Mouse (Mus musculus) lung, postnatal 36 days (tissue): ENCODE measurements around the gene Exosc9.
"Not testable (repeated sequence)": the region's sequence is repeated elsewhere in the genome, so short reads cannot be mapped to it uniquely, and the experiment has no call there.

Source experiments
- DNase-seq: peaks from one replicate; pipeline ENCODE4 v3.0.0; 2022; ENCODE audit warnings: mixed read lengths

The Exosc9 gene

DNA sequence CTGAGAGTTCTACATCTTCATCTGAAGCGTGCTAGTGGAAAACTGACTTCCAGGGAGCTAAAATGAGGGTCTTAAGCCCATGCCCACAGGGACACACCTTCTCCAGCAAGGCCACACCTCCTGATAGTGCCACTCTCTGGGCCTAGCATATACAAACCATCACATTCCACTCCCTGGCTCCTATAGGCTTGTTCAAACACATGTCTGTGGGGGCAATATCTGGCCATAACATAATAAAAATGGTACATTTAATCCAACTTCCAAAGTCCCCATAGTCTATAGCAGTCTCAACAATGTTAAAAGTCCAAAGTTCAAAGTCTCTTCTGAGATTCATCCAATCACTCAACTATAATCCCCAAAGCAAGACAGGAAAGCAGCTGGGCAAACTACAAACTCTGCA, 5.2 kb downstream of the Exosc9 start:
- DNase-seq = no peak

GRCm38 (mm10) chr3:36559606-36560005, 7.2 kb downstream of the Exosc9 start:
- no peak for DNase-seq

DNA sequence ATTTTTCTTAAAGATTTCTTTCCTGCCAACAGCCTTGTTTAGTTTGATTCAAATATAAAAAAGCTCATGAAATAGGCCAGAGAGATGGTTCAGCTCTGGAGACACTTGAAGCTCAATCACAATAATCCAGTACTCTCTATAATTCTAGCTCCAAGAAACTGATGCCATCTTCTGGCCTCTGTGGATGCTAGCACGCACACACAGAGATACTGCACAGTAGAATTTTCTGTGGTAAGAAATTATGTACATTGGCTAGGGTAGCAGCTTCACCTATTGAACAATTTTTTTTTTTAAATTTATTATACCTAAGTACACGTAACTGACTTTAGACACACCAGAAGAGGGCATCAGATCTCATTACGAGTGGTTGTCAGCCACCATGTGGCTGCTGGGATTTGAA, 11.3 kb downstream of the Exosc9 start:
- no peak for DNase-seq

- DNase-seq = no peak
Observed at GRCm38 (mm10) chr3:36569836-36570235, 17.4 kb downstream of the Exosc9 start.

DNA sequence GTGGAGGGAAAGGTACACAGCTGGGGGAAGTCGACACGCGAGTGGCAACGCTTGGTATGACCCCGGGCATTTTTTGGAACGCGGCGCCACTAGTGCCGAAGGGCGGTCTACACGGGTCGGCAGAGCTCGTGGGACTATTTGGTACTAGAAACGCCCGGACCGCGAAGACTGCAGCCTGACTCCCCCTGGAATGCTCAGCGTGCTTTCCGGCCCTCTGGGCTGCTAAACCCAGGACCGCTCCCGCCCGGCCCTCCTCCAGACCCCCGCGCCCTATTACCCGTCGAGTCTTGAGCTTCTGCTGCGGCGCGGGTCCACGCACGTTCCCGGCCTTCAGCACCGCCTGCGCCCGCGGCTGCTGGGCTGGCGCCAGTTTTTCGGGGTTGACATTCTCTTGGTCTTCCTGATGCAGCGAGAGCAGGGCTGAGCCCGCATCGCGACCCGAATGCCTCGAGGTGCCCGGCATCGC, 19.0 kb downstream of the Exosc9 start:
- DNase-seq = peak; percentile 2

GRCm38 (mm10) chr3:36571827-36572378, 19.5 kb downstream of the Exosc9 start, which contains the start of gene Ccna2:
Ccna2 (minus strand) TSS chr3:36572150.
- peak; percentile 98 for DNase-seq

GRCm38 (mm10) chr3:36598811-36599210, 46.4 kb downstream of the Exosc9 start:
- DNase-seq = no peak

DNA sequence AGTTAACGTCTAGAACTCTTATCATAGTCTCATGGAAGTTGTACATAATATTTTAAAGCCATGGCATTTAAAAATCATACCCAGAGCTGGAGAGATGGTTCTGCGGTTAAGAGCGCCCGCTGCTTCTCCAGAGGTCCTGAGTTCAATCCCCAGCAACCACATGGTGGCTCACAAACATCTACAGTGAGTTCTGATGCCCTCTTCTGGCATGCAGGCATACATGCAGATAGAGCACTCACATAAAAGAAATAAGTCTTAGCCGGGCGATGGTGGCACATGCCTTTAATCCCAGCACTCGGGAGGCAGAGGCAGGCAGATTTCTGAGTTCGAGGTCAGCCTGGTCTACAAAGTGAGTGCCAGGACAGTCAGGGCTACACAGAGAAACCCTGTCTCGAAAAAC, 47.4 kb downstream of the Exosc9 start:
- DNase-seq = not testable (repeated sequence)

DNA sequence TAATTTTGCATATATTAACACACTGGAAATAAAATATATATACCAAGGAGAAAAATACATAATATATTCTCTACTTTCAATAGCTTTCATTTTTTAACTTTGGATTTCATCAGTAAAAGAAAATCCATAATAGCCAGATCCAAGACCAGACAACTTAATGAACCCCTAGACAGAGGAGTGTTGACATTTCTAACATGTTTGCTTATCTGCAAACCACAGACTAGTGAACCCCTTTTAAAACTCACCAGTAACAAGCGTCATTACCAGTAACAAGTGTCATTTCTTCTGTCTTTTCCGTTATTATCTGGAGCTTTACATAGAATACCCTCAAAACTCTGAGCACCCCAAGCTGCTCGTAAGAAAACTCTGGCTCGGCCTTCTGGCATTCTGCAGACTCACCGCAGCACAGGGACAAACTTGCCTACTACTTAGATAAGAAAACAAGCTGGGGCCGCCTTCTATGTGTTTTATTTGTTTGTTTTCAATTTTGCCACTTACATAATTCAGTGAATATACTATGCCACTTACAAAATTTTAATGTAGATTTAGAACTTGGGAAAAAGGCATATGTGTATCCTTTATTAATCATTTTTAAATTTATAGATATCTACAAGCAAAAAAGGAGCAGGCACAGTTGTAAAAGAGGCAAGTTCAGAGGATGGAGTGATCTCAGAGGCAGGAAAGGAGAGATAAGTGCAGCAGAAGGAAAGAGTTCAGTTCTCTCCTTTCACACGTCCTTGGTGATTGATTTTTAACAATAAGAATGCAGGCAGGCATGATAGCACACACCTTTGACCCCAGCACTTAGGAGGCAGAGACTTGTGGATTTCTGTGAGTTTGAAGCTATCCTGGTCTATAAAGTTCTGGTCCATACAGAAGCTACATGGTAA, 53.7 kb downstream of the Exosc9 start:
- DNase-seq = no peak

DNA sequence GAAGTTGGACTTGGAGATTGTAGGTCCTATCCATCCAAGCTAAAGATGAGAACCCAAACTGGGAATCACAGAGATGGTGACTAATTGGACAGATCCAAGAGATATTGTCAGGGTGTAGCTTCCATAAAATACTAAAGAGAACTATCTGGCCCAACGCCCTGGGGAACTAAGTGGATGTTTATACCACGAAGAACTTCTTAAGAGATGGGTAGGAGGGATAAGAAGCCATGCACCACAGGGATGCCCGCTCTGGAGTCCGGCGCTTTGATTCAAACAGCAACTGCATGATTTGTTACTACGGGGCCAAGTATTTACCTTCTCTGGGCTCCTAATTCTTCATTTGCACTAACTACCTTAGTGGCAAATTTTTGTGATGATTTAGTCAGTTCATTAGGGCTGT, 60.3 kb downstream of the Exosc9 start:
- DNase-seq = peak; percentile 8

DNA sequence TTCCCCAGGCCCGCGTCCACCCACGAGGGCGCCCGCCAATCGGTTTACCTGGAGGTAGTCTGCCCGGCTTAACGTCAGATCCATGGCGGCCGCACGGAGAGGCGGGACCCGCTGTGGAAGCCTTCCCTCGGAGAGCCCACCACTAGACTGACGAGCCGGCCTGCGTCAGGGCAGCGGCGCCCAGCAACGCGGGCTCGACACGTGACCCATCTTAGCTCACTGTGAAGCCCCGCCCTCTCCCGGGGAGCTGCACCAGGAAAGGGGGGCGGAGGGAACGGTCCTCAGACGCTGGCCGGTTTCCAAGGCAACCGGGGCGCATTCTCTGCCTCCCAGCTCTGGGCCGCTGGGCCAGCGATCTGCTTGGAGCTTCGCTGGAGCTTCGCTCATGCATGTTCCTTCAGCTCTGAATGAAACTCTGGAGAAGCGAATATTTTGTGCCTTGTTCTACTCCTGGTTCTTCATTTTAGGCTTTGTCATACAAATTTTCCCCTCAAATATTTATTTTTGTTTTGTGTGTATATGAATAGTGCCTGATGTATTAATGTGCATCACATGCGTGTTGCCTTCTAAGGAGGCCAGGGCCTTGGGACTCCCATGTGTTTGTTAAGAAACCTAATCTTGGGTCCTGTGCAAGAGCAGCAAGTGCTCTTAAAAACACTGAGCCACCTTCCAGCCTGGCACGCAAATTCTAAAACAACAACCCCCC, 60.9 kb downstream of the Exosc9 start, which contains the start of gene Bbs7:
TSS of gene Bbs7 (minus strand) at position 276 of the 706 bp plus-strand sequence.
- DNase-seq = peak; percentile 95

GRCm38 (mm10) chr3:36613908-36614255, 61.5 kb downstream of the Exosc9 start:
- DNase-seq = no peak
